Mouse (Mus musculus): Measurements from ENCODE around the gene 1700019N19Rik. TPM values are rescaled to one million over a fixed set of nuclear protein-coding genes. Genes with fewer than 3 reads are reported as not detected.

Gene 1700019N19Rik
- polyA plus RNA-seq, 1 experiment = 0.08 TPM

DNA sequence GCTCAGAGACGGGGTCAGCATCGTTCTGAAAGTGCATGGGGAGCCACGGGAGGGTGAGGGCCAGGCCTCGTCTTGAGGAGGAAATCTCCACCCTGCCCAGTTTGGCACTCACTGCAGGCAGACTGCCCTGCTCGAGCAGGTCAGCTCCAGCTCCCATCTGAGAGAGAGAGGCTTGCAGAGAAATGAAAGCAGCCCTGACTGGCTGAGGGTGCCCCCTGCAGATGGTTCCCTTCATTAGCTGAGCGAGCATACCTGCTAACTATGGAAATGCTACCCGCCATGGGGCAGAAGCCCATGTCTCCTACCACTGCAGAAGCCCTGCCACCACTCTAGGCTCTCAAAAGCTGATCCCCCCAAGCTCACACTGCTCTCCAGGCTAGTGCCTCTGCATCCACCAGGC is 33.4 kb upstream of the 1700019N19Rik start:
- TF ChIP-seq POLR2A (IDR thresholded peaks at IDR 0.05; ENCODE audit: borderline replicate concordance, extremely low read depth, insufficient read depth, insufficient read length, poor library complexity, severe bottlenecking) (no peak), CTCF (IDR thresholded peaks at IDR 0.05; ENCODE audit: borderline replicate concordance, extremely low read depth, insufficient read depth, insufficient read length) (no peak)
- DNase-seq (ENCODE audit: low read depth) = no peak

GRCm38 (mm10) chr19:58824316-58824715 is 30.1 kb upstream of the 1700019N19Rik start:
- DNase-seq (ENCODE audit: low read depth) = no peak
- TF ChIP-seq CTCF (IDR thresholded peaks at IDR 0.05; ENCODE audit: borderline replicate concordance, extremely low read depth, insufficient read depth, insufficient read length) = no peak
- no peak for TF ChIP-seq POLR2A (IDR thresholded peaks at IDR 0.05; ENCODE audit: borderline replicate concordance, extremely low read depth, insufficient read depth, insufficient read length, poor library complexity, severe bottlenecking)

- no peak for DNase-seq (ENCODE audit: low read depth)
- no peak for TF ChIP-seq CTCF (IDR thresholded peaks at IDR 0.05; ENCODE audit: borderline replicate concordance, extremely low read depth, insufficient read depth, insufficient read length)
- TF ChIP-seq POLR2A (IDR thresholded peaks at IDR 0.05; ENCODE audit: borderline replicate concordance, extremely low read depth, insufficient read depth, insufficient read length, poor library complexity, severe bottlenecking) = no peak
Measured at GRCm38 (mm10) chr19:58823301-58823700, 29.0 kb upstream of the 1700019N19Rik start.

DNA sequence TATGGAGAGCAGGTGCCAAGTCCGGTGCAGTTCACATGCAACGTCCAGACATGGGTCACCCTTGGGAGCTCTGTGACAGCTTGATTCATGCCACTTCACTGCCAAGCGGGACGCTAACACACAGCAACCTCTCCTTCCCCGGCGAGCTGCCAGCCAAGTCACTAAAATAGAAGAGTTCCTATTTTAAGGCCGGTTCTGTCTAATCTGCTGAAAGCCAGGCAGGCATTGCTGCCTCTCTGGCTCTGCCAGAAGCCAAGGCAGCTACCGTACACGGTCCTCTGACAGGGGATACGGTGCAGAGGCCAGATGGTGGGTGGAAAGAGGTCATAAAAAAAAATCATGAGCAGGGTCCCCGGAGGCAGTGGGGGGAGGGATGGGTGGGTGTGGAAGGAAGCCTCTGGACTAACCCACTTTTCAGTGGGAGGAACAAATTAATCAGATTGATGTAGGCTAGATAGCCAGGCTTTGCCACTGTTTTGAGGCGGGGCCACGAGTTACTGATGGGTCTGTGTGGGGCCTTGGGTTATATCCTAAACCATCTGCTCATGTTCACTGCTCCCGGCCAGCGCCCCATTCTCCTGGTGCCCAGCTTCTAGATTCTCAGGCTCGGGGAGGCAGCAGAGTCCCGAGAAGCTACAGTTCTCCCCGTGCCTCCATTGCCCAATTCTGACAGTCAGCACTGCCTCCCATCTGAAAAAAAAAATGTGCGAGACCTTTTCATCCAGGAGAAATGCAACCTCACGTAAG is 28.4 kb upstream of the 1700019N19Rik start:
- no peak for DNase-seq (ENCODE audit: low read depth)
- no peak for TF ChIP-seq CTCF (IDR thresholded peaks at IDR 0.05; ENCODE audit: borderline replicate concordance, extremely low read depth, insufficient read depth, insufficient read length)
- TF ChIP-seq POLR2A (IDR thresholded peaks at IDR 0.05; ENCODE audit: borderline replicate concordance, extremely low read depth, insufficient read depth, insufficient read length, poor library complexity, severe bottlenecking) = no peak

GRCm38 (mm10) chr19:58818571-58819415 is 24.5 kb upstream of the 1700019N19Rik start:
- no peak for DNase-seq (ENCODE audit: low read depth)
- TF ChIP-seq CTCF (IDR thresholded peaks at IDR 0.05; ENCODE audit: borderline replicate concordance, extremely low read depth, insufficient read depth, insufficient read length) (no peak), POLR2A (IDR thresholded peaks at IDR 0.05; ENCODE audit: borderline replicate concordance, extremely low read depth, insufficient read depth, insufficient read length, poor library complexity, severe bottlenecking) (no peak)

- TF ChIP-seq POLR2A (IDR thresholded peaks at IDR 0.05; ENCODE audit: borderline replicate concordance, extremely low read depth, insufficient read depth, insufficient read length, poor library complexity, severe bottlenecking) (no peak), CTCF (IDR thresholded peaks at IDR 0.05; ENCODE audit: borderline replicate concordance, extremely low read depth, insufficient read depth, insufficient read length) (no peak)
- no peak for DNase-seq (ENCODE audit: low read depth)
Measured at GRCm38 (mm10) chr19:58817398-58817797, 23.1 kb upstream of the 1700019N19Rik start.

DNA sequence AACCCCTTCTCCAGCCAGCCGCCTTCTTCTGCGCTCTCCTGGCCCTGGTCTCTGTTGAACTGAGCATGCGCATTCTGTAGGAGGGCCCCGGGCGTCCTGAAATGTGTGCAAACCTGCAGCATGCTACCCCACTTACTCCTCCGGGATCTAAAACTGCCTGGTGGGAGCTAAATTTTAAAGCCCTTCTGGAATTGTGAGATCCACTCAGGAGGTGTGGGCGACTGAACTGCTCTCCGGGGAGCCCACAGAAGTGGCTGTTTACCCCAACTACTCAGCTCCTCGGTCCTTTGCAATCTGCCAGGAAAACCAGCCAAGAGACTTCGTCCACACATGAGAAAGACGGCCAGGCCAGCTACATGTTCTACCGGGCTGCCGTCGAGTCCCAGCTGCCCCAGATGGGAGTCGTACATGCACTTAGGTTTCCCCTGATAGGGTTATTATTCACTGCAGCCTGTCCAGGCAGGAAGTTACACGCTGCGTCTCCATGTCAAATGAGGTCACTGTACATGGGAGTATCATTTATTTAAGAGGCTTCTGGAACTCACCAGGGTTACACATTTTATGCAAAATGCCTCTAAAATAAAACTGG is 22.3 kb upstream of the 1700019N19Rik start:
- no peak for DNase-seq (ENCODE audit: low read depth)
- TF ChIP-seq POLR2A (IDR thresholded peaks at IDR 0.05; ENCODE audit: borderline replicate concordance, extremely low read depth, insufficient read depth, insufficient read length, poor library complexity, severe bottlenecking) (no peak), CTCF (IDR thresholded peaks at IDR 0.05; ENCODE audit: borderline replicate concordance, extremely low read depth, insufficient read depth, insufficient read length) (no peak)

GRCm38 (mm10) chr19:58815179-58815922 is 21.1 kb upstream of the 1700019N19Rik start:
- DNase-seq (ENCODE audit: low read depth) = no peak
- TF ChIP-seq CTCF (IDR thresholded peaks at IDR 0.05; ENCODE audit: borderline replicate concordance, extremely low read depth, insufficient read depth, insufficient read length) (no peak), POLR2A (IDR thresholded peaks at IDR 0.05; ENCODE audit: borderline replicate concordance, extremely low read depth, insufficient read depth, insufficient read length, poor library complexity, severe bottlenecking) (no peak)

GRCm38 (mm10) chr19:58810536-58810935 is 16.3 kb upstream of the 1700019N19Rik start:
- no peak for DNase-seq (ENCODE audit: low read depth)
- TF ChIP-seq CTCF (IDR thresholded peaks at IDR 0.05; ENCODE audit: borderline replicate concordance, extremely low read depth, insufficient read depth, insufficient read length) = no peak
- TF ChIP-seq POLR2A (IDR thresholded peaks at IDR 0.05; ENCODE audit: borderline replicate concordance, extremely low read depth, insufficient read depth, insufficient read length, poor library complexity, severe bottlenecking) = no peak

DNA sequence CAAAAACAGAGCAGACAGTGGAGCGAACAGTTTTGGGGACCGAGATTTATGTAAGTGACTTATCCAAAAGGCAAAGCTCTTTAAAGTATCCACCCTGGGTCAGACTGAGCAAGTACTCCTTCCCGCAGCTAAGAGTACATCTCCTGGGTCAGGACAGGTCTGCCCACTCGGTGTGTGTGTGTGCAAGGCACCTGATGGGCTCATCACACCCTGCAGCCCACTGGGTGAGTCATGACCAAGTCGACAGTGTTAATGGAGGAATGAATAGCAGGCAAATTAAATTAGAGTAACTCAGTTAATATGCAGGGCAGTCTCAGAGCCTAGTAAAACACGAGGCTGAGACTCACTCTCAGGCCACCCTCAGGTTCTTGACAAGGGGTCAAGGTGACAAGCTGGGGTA is 14.6 kb upstream of the 1700019N19Rik start:
- DNase-seq (ENCODE audit: low read depth) = no peak
- TF ChIP-seq POLR2A (IDR thresholded peaks at IDR 0.05; ENCODE audit: borderline replicate concordance, extremely low read depth, insufficient read depth, insufficient read length, poor library complexity, severe bottlenecking) = no peak
- no peak for TF ChIP-seq CTCF (IDR thresholded peaks at IDR 0.05; ENCODE audit: borderline replicate concordance, extremely low read depth, insufficient read depth, insufficient read length)

DNA sequence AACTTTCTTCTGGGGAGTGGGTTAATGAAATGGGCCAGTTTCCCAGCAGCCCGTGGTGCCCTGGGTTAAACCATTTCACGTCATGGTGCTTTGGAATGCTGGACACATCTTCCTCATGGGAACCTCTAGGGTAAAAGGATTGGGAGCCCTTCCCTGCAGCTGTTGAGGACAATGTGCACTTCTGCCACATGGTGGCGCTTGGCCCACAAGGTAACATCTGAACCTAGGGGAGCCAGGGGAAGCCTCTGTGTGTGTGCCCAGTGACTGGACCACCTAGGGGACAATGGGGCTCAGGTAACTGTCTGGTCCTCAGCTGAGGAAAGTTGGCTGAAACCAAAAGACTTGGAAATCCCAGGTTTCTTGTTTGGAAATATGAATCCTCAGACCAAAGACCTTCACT is 12.1 kb upstream of the 1700019N19Rik start:
- TF ChIP-seq CTCF (IDR thresholded peaks at IDR 0.05; ENCODE audit: borderline replicate concordance, extremely low read depth, insufficient read depth, insufficient read length) = peak; percentile 87
- TF ChIP-seq POLR2A (IDR thresholded peaks at IDR 0.05; ENCODE audit: borderline replicate concordance, extremely low read depth, insufficient read depth, insufficient read length, poor library complexity, severe bottlenecking) = no peak
- DNase-seq (ENCODE audit: low read depth) = peak; percentile 74

All from brain, embryonic 14.5 days (tissue).